Mouse (Mus musculus) midbrain, embryonic 12.5 days (tissue): Measurements from ENCODE around the gene Arrdc2. TPM values are rescaled to one million over a fixed set of nuclear protein-coding genes. Genes with fewer than 3 reads are reported as not detected.
A peak's percentile ranks its signal among the peaks of the same experiment; 100 is the strongest.

Experiments
- ATAC-seq: fragments of 200-750 bp; cut with Nextera tagmentation; 2 replicates; pipeline ENCODE4 v1.8.0; 2017; ENCODE audit warnings: low read depth, moderate TSS enrichment, moderate library complexity; ENCODE audit not compliant: low FRiP score
- H3K27ac ChIP-seq: fragments of 300-500 bp; sonication (generic); replicated peaks from 2 replicates; pipeline ENCODE4 v1.5.1; 2016; ENCODE audit warnings: mild to moderate bottlenecking
- H3K27me3 ChIP-seq: fragments of 300-500 bp; sonication (generic); 2 replicates; pipeline ENCODE4 v1.6.1; 2016; ENCODE audit warnings: mild to moderate bottlenecking
- H3K36me3 ChIP-seq: fragments of 300-500 bp; sonication (generic); 2 replicates; pipeline ENCODE4 v1.6.1; 2016
- H3K4me1 ChIP-seq: fragments of 300-500 bp; sonication (generic); 2 replicates; pipeline ENCODE4 v1.6.1; 2016
- H3K4me2 ChIP-seq: fragments of 300-500 bp; sonication (generic); replicated peaks from 2 replicates; pipeline ENCODE4 v1.6.1; 2016; ENCODE audit warnings: mild to moderate bottlenecking, moderate library complexity
- H3K4me3 ChIP-seq: fragments of 300-500 bp; sonication (generic); 2 replicates; pipeline ENCODE4 v1.5.1; 2016; ENCODE audit warnings: mild to moderate bottlenecking
- H3K9ac ChIP-seq: fragments of 300-500 bp; sonication (generic); replicated peaks from 2 replicates; pipeline ENCODE4 v1.6.1; 2016; ENCODE audit warnings: mild to moderate bottlenecking, moderate library complexity
- H3K9me3 ChIP-seq: fragments of 300-500 bp; sonication (generic); 2 replicates; pipeline ENCODE4 v1.6.1; 2016; ENCODE audit warnings: mild to moderate bottlenecking
- WGBS: fragments of 180-500 bp; shearing (Covaris S2); methylation state at CpG from one replicate; pipeline ENCODE4 v1.1.7; 2016; 5-methylcytosine and 5-hydroxymethylcytosine counted together
- polyA plus RNA-seq: library from polyadenylated mRNA; unstranded; fragments of >200 nt; fragmentation: Nextera tagmentation; extraction: Ambion mirVana; gene quantifications from 2 replicates; pipeline ENCODE4 v1.2.1, GENCODE M21; 2016

Arrdc2 gene
- polyA plus RNA-seq, 1 experiment from 2014 or later, result 10.5 TPM

- peaks cover 5% of the 10 kb centered on the region; the same call in 1 of the 2 replicates for H3K4me1 ChIP-seq
- no peaks in the 10 kb centered on the region; the same call in 1 of the 2 replicates for H3K27me3 ChIP-seq
- no peak overlapping the region for H3K9ac ChIP-seq
- no peaks in the 10 kb centered on the region for H3K9me3 ChIP-seq
- H3K4me3 ChIP-seq, result no peak overlapping the region
- no peak overlapping the region for H3K27ac ChIP-seq
- no peak for ATAC-seq
- H3K36me3 ChIP-seq, result 0 out of 2 replicates have a peak, but pooled peaks cover 2% of the 10 kb centered on the region
- WGBS, result 47% methylated on average over 15 of the region's 15 CpGs
- H3K4me2 ChIP-seq, result no peak overlapping the region
These were observed 7.0 kb upstream of the Arrdc2 start for GRCm38 (mm10) chr8:70846371-70847154.

GRCm38 (mm10) chr8:70845108-70845507, 5.6 kb upstream of the Arrdc2 start:
- H3K36me3 ChIP-seq, result 0 out of 2 replicates have a peak, but pooled peaks cover 2% of the 10 kb centered on the region
- peaks cover 8% of the 10 kb centered on the region; the same call in 1 of the 2 replicates for H3K4me1 ChIP-seq
- no peaks in the 10 kb centered on the region for H3K9me3 ChIP-seq
- no peaks in the 10 kb centered on the region for H3K27me3 ChIP-seq
- H3K9ac ChIP-seq, result no peak overlapping the region
- H3K4me3 ChIP-seq, result no peak overlapping the region
- 37% methylated on average over 5 of the region's 5 CpGs for WGBS
- ATAC-seq, result no peak
- no peak overlapping the region for H3K27ac ChIP-seq
- no peak overlapping the region for H3K4me2 ChIP-seq

- H3K27me3 ChIP-seq, result no peaks in the 10 kb centered on the region
- ATAC-seq, result 0 out of 2 replicates have a peak, but pooled peaks have one; percentile 5
- no peaks in the 10 kb centered on the region for H3K9me3 ChIP-seq
- H3K36me3 ChIP-seq, result 0 out of 2 replicates have a peak, but pooled peaks cover 2% of the 10 kb centered on the region
- H3K9ac ChIP-seq, result 0 out of 2 replicates have a peak overlapping the region, but pooled peaks have one; percentile 7
- H3K4me1 ChIP-seq, result peaks cover 8% of the 10 kb centered on the region; the same call in 1 of the 2 replicates
- no peak overlapping the region for H3K4me2 ChIP-seq
- H3K4me3 ChIP-seq, result no peak overlapping the region
- under 1% methylated on average over 6 of the region's 6 CpGs for WGBS
- H3K27ac ChIP-seq, result no peak overlapping the region
These were observed 5.0 kb upstream of the Arrdc2 start for GRCm38 (mm10) chr8:70844523-70844922.

- no peaks in the 10 kb centered on the region for H3K27me3 ChIP-seq
- H3K9ac ChIP-seq, result 0 out of 2 replicates have a peak overlapping the region, but pooled peaks have one; percentile 7
- no peak overlapping the region for H3K4me2 ChIP-seq
- H3K4me3 ChIP-seq, result no peak overlapping the region
- H3K9me3 ChIP-seq, result no peaks in the 10 kb centered on the region
- H3K36me3 ChIP-seq, result 0 out of 2 replicates have a peak, but pooled peaks cover 2% of the 10 kb centered on the region
- 88% methylated on average over 8 of the region's 8 CpGs for WGBS
- ATAC-seq, result no peak
- H3K27ac ChIP-seq, result no peak overlapping the region
- H3K4me1 ChIP-seq, result peaks cover 9% of the 10 kb centered on the region; the same call in 1 of the 2 replicates
These were observed 4.4 kb upstream of the Arrdc2 start for GRCm38 (mm10) chr8:70843941-70844340.

- no peak overlapping the region for H3K27ac ChIP-seq
- no peaks in the 10 kb centered on the region for H3K27me3 ChIP-seq
- 88% methylated on average over 5 of the region's 5 CpGs for WGBS
- no peak overlapping the region for H3K4me3 ChIP-seq
- H3K4me1 ChIP-seq, result peaks cover 16% of the 10 kb centered on the region
- H3K9me3 ChIP-seq, result no peaks in the 10 kb centered on the region
- no peaks in the 10 kb centered on the region for H3K36me3 ChIP-seq
- ATAC-seq, result no peak
- no peak overlapping the region for H3K4me2 ChIP-seq
- no peak overlapping the region for H3K9ac ChIP-seq
These were observed 3.8 kb upstream of the Arrdc2 start for GRCm38 (mm10) chr8:70843214-70843773.

- Histone ChIP-seq H3K9ac (no peak overlapping the region), H3K4me2 (no peak overlapping the region), H3K36me3 (no peaks in the 10 kb centered on the region), H3K9me3 (no peaks in the 10 kb centered on the region), H3K27ac (no peak overlapping the region), H3K27me3 (no peaks in the 10 kb centered on the region), H3K4me1 (peaks cover 16% of the 10 kb centered on the region), H3K4me3 (no peak overlapping the region)
- WGBS, result 71% methylated on average over 25 of the region's 25 CpGs
- ATAC-seq, result no peak
These were observed 3.0 kb upstream of the Arrdc2 start for GRCm38 (mm10) chr8:70842484-70842883.

- 0 out of 2 replicates have a peak, but pooled peaks have one; percentile 1 for ATAC-seq
- Histone ChIP-seq H3K4me3 (no peak overlapping the region), H3K36me3 (no peaks in the 10 kb centered on the region), H3K4me2 (no peak overlapping the region), H3K9ac (no peak overlapping the region), H3K27ac (0 out of 2 replicates have a peak overlapping the region, but pooled peaks have one; percentile 49), H3K4me1 (peaks cover 11% of the 10 kb centered on the region), H3K27me3 (no peaks in the 10 kb centered on the region), H3K9me3 (no peaks in the 10 kb centered on the region)
- WGBS, result 42% methylated on average over 22 of the region's 22 CpGs
These were observed 1.9 kb upstream of the Arrdc2 start for GRCm38 (mm10) chr8:70841147-70842072.

- no peaks in the 10 kb centered on the region for H3K9me3 ChIP-seq
- H3K36me3 ChIP-seq, result peaks cover 5% of the 10 kb centered on the region
- H3K27me3 ChIP-seq, result no peaks in the 10 kb centered on the region
- H3K4me2 ChIP-seq, result no peak overlapping the region
- 64% methylated on average over 10 of the region's 10 CpGs for WGBS
- ATAC-seq, result no peak
- peaks cover 11% of the 10 kb centered on the region for H3K4me1 ChIP-seq
- no peak overlapping the region for H3K9ac ChIP-seq
- H3K4me3 ChIP-seq, result no peak overlapping the region
- peak overlapping the region; percentile 49; the same call in 1 of the 2 replicates for H3K27ac ChIP-seq
These were observed 1.1 kb upstream of the Arrdc2 start for GRCm38 (mm10) chr8:70840590-70840989.

GRCm38 (mm10) chr8:70838654-70839407, 689 bp downstream of the Arrdc2 start:
- Histone ChIP-seq H3K9ac (peak overlapping the region; percentile 70), H3K27ac (peak overlapping the region; percentile 83), H3K27me3 (no peaks in the 10 kb centered on the region), H3K4me1 (peaks cover 11% of the 10 kb centered on the region), H3K36me3 (peaks cover 13% of the 10 kb centered on the region), H3K9me3 (no peaks in the 10 kb centered on the region), H3K4me3 (peak overlapping the region; percentile 66), H3K4me2 (peak overlapping the region; percentile 75)
- peak; percentile 52 for ATAC-seq
- 4% methylated on average over 66 of the region's 66 CpGs for WGBS

GRCm38 (mm10) chr8:70836666-70837065, 2.9 kb downstream of the Arrdc2 start:
- Histone ChIP-seq H3K9me3 (no peaks in the 10 kb centered on the region), H3K27ac (no peak overlapping the region), H3K36me3 (peaks cover 13% of the 10 kb centered on the region), H3K9ac (no peak overlapping the region), H3K4me2 (no peak overlapping the region), H3K4me1 (peaks cover 17% of the 10 kb centered on the region), H3K4me3 (no peak overlapping the region), H3K27me3 (no peaks in the 10 kb centered on the region)
- no peak for ATAC-seq
- 87% methylated on average over 12 of the region's 12 CpGs for WGBS

- Histone ChIP-seq H3K27ac (no peak overlapping the region), H3K36me3 (peaks cover 13% of the 10 kb centered on the region), H3K4me2 (no peak overlapping the region), H3K9ac (no peak overlapping the region), H3K4me1 (peaks cover 14% of the 10 kb centered on the region), H3K27me3 (no peaks in the 10 kb centered on the region), H3K4me3 (no peak overlapping the region), H3K9me3 (no peaks in the 10 kb centered on the region)
- 93% methylated on average over 3 of the region's 3 CpGs for WGBS
- ATAC-seq, result no peak
These were observed 5.4 kb downstream of the Arrdc2 start for GRCm38 (mm10) chr8:70834071-70834470.
